Mouse (Mus musculus) CH12.LX (cell line): ENCODE measurements around the gene Ctnnd2.

Source experiments
- CHD1 ChIP-seq: IDR thresholded peaks from 2 replicates; pipeline ENCODE4 v1.6.1; 2012; ENCODE audit warnings: low read depth, low read length, improper control_type of control experiment, inconsistent platforms
- CTCF ChIP-seq, 2 experiments: IDR thresholded peaks in 1 of 2; conservative IDR thresholded peaks in 1 of 2; 2 replicates each; pipeline ENCODE4 v1.5.1; 2011 to 2012; ENCODE audit warnings: low read depth in 2 of 2, low read length in 2 of 2, improper control_type of control experiment in 1 of 2, inconsistent platforms in 1 of 2, mild to moderate bottlenecking in 1 of 2, moderate library complexity in 1 of 2
- EP300 ChIP-seq: IDR thresholded peaks from 2 replicates; pipeline ENCODE4 v1.6.1; 2011; ENCODE audit warnings: low read length, improper control_type of control experiment
- MAFK ChIP-seq: IDR thresholded peaks from 2 replicates; pipeline ENCODE4 v1.6.1; 2011; ENCODE audit warnings: low read length, improper control_type of control experiment; ENCODE audit not compliant: insufficient replicate concordance
- MAZ ChIP-seq: IDR thresholded peaks from 2 replicates; pipeline ENCODE4 v1.6.1; 2012; ENCODE audit warnings: low read depth, mild to moderate bottlenecking, inconsistent platforms, low read length, improper control_type of control experiment, moderate library complexity
- NRF1 ChIP-seq: IDR thresholded peaks from 2 replicates; pipeline ENCODE4 v1.6.1; 2014; ENCODE audit warnings: low read depth, mild to moderate bottlenecking, inconsistent platforms, low read length, improper control_type of control experiment, moderate library complexity
- POLR2A ChIP-seq: IDR thresholded peaks from 2 replicates; pipeline ENCODE4 v1.6.1; 2011; ENCODE audit warnings: low read depth, mild to moderate bottlenecking, improper control_type of control experiment, low read length
- TBP ChIP-seq: conservative IDR thresholded peaks from 2 replicates; pipeline ENCODE4 v1.6.1; 2011; ENCODE audit warnings: low read depth, low read length, improper control_type of control experiment
- TCF12 ChIP-seq: IDR thresholded peaks from 2 replicates; pipeline ENCODE4 v1.6.1; 2014; ENCODE audit warnings: low read depth, mild to moderate bottlenecking, inconsistent platforms, low read length, improper control_type of control experiment
- USF1 ChIP-seq: IDR thresholded peaks from 2 replicates; pipeline ENCODE4 v1.6.1; 2014; ENCODE audit warnings: low read depth, mild to moderate bottlenecking, inconsistent platforms, low read length, improper control_type of control experiment
- ZKSCAN1 ChIP-seq: IDR thresholded peaks from 2 replicates; pipeline ENCODE4 v1.6.1; 2012; ENCODE audit warnings: low read depth, inconsistent platforms, low read length, improper control_type of control experiment, borderline replicate concordance
- ZMIZ1 ChIP-seq: IDR thresholded peaks from 2 replicates; pipeline ENCODE4 v1.6.1; 2012; ENCODE audit warnings: low read depth, mild to moderate bottlenecking, inconsistent platforms, low read length, improper control_type of control experiment

- TF ChIP-seq TBP (no peak), NRF1 (no peak), CTCF (conservative IDR thresholded peaks at IDR 0.05 in 1 of 2, IDR thresholded peaks at IDR 0.05 in 1 of 2; ENCODE audit: low read depth in 2 of 2, low read length in 2 of 2) (no peak), CHD1 (no peak), POLR2A (no peak), EP300 (no peak), MAZ (no peak), TCF12 (no peak), ZMIZ1 (no peak), MAFK (no peak), USF1 (no peak), ZKSCAN1 (no peak)
Measured at GRCm38 (mm10) chr15:30762211-30762610, 589.8 kb downstream of the Ctnnd2 start.
